Mouse (Mus musculus): ENCODE data around the gene Serp2. TPM values are rescaled to one million over a fixed set of nuclear protein-coding genes. Genes with fewer than 3 reads are reported as not detected.

The Serp2 gene
- 7.3 and 8.3 TPM in 2 replicates for polyA plus RNA-seq (2015; fragmentation: Nextera tagmentation; extraction: Ambion mirVana)

DNA sequence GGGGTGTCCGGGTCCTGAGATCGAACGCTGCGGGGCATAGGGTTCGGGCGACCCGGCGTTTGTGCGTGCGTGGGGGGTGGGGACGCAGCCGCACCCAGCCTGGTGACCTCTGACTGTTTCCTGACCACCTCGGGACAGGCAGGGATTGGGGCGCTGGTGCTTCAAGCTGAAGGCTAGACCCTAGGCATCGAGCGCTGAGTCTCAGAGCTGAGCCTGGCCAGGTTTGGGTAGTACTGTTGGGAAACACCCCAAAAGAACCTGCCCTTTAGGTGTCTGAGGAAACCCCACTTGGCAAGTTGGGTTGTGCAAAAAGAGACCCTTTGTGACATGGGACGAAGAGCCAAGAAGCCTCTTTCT is at the start of gene Serp2:
Gene Serp2 (minus strand): TSS at position 38 of the 357 bp plus-strand sequence.
- H3K4me1 ChIP-seq = peaks cover 30% of the 10 kb centered on the region; the same call in 1 of the 2 replicates
- H3K9ac ChIP-seq = peak within 1 kb of the TSS; percentile 59
- ATAC-seq (ENCODE audit: insufficient number of reproducible peaks, low FRiP score, low TSS enrichment, low read depth) = peak; percentile 2; the same call in 1 of the 2 replicates
- H3K27ac ChIP-seq (replicated peaks) = peak within 1 kb of the TSS; percentile 85
- H3K9me3 ChIP-seq (replicated peaks) = no peaks in the 10 kb centered on the region
- H3K4me3 ChIP-seq (replicated peaks) = peak within 1 kb of the TSS; percentile 63
- peak within 1 kb of the TSS; percentile 97 for H3K4me2 ChIP-seq (replicated peaks)
- no peaks in the 10 kb centered on the region for H3K27me3 ChIP-seq
- WGBS = 9% methylated on average over 17 of the region's 17 CpGs
- H3K36me3 ChIP-seq = no peaks in the 10 kb centered on the region

DNA sequence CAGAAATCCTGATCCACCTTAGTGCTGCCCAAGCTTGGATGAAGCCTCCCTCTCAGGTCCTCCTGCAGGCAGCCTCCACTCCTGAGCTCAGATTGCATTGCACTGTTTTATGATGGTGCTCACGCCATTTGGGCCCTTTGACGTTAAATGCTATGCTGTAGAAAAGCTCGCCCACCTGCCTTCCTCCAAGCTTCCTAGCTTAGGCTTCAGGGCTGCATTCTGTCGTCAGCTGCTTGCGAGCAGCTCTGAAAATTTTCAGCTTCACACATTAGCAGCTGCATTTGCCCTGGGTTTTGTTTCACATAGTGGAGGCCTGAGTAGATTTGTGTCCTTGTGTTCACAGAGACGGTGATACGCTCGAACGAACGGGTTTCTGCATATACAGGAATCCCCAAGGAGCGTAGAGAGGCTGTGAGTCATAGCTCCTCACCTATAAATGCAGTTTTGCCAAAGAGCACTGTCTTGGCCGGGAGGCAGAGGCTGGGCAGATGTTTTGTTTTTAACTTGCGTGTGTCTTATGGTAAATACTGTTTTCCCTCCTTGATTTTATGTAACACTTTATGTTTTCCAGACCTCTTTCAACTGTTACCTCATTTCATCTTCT is 49.3 kb upstream of the Serp2 start:
- no peak overlapping the region for H3K4me3 ChIP-seq (replicated peaks)
- H3K9me3 ChIP-seq (replicated peaks) = no peaks in the 10 kb centered on the region
- peaks cover 27% of the 10 kb centered on the region for H3K4me1 ChIP-seq
- no peak for ATAC-seq (ENCODE audit: insufficient number of reproducible peaks, low FRiP score, low TSS enrichment, low read depth)
- H3K36me3 ChIP-seq = no peaks in the 10 kb centered on the region
- peak overlapping the region; percentile 56 for H3K27ac ChIP-seq (replicated peaks)
- H3K27me3 ChIP-seq = no peaks in the 10 kb centered on the region
- H3K9ac ChIP-seq = no peak overlapping the region
- H3K4me2 ChIP-seq (replicated peaks) = no peak overlapping the region
- WGBS = 26% methylated on average over 13 of the region's 13 CpGs

DNA sequence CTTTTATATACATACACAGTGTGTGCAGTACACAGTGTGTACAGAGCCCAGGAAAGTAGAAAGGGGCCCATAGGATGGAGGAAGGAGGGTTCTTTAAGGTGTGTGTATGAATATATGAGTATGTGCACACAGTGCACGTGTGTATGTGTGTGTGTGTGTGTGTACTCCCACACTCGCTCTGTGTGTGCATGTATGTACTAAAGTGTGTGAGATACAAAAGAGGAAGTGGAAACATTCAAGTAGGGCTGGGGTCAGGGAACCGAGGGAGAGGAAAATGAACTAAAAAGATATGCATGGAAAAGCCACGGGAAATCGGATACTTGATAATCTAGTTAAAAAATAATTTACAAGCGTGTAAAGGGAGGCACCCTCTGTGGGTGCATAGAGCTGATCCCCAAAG is 47.3 kb upstream of the Serp2 start:
- Histone ChIP-seq H3K4me3 (replicated peaks) (no peak overlapping the region), H3K27me3 (no peaks in the 10 kb centered on the region), H3K36me3 (no peaks in the 10 kb centered on the region), H3K27ac (replicated peaks) (no peak overlapping the region), H3K4me1 (peaks cover 39% of the 10 kb centered on the region), H3K9ac (no peak overlapping the region), H3K4me2 (replicated peaks) (no peak overlapping the region), H3K9me3 (replicated peaks) (no peaks in the 10 kb centered on the region)
- 66% methylated on average over 6 of the region's 6 CpGs for WGBS
- no peak for ATAC-seq (ENCODE audit: insufficient number of reproducible peaks, low FRiP score, low TSS enrichment, low read depth)

DNA sequence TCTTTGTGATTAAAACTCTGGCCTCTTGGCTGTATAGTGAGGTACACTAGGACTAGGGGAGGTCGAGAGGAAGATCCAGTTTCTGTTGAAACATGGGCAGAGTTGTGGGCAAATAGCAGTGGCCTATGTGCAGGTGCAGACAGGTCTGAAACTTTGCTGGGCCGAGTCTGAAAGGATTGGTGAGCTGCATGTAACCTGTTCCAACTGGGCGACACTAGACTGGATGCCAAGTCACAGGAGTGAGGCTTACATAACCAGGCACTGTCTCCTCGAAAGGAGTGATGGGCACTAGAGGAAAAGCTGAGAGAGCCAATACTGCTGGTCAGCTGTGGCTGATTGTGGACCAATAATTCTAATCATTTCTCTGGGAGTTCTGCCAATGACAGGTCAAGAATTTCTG is 45.0 kb upstream of the Serp2 start:
- Histone ChIP-seq H3K9ac (no peak overlapping the region), H3K27ac (replicated peaks) (no peak overlapping the region), H3K4me3 (replicated peaks) (no peak overlapping the region), H3K4me1 (peaks cover 45% of the 10 kb centered on the region), H3K27me3 (no peaks in the 10 kb centered on the region), H3K36me3 (no peaks in the 10 kb centered on the region), H3K4me2 (replicated peaks) (no peak overlapping the region), H3K9me3 (replicated peaks) (no peaks in the 10 kb centered on the region)
- no peak for ATAC-seq (ENCODE audit: insufficient number of reproducible peaks, low FRiP score, low TSS enrichment, low read depth)
- WGBS = 82% methylated on average over 4 of the region's 4 CpGs

DNA sequence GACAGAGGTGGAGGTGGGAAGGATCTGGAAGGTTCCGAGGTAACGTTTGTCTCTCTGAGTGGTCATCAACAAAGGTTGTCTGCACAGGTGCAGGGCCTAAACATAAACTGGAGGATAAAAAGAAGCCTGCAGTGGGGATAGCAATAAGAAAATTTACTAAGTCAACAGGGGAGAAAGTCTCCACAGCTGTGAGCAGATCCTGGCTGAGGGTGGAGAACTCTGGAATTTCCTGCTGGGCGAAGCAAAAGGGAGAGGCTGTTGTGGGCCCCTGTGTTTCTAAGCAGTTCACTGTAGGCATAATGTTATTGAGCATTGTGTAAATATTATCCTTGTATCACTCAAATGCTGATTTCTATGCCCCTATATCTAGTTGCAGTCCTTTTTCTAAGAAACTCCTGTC is 43.7 kb upstream of the Serp2 start:
- no peak for ATAC-seq (ENCODE audit: insufficient number of reproducible peaks, low FRiP score, low TSS enrichment, low read depth)
- Histone ChIP-seq H3K4me3 (replicated peaks) (no peak overlapping the region), H3K27ac (replicated peaks) (0 out of 2 replicates have a peak overlapping the region, but pooled peaks have one; percentile 45), H3K27me3 (no peaks in the 10 kb centered on the region), H3K9me3 (replicated peaks) (no peaks in the 10 kb centered on the region), H3K36me3 (no peaks in the 10 kb centered on the region), H3K4me1 (peaks cover 37% of the 10 kb centered on the region), H3K4me2 (replicated peaks) (no peak overlapping the region), H3K9ac (no peak overlapping the region)
- WGBS = 63% methylated on average over 3 of the region's 3 CpGs

DNA sequence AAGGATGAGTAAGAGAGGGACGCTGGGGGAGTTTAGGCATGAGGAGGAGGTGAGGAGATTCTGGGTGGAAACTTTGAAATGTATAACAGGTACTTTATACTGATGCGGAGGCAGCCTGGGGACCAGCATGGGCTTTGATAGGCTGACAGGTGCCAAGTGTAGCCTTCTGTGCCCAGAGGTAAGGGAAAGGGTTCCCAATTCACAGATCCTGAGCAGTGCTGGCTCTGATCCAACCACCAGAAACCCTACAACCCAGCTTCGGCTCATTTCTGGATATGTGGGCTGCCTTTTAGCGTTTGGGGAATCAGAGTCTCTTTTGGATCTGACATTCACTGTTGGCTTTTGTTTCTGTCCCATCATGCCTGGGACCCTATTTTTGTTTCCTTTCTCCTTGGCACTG is 43.0 kb upstream of the Serp2 start:
- WGBS = 29% methylated on average over 4 of the region's 4 CpGs

DNA sequence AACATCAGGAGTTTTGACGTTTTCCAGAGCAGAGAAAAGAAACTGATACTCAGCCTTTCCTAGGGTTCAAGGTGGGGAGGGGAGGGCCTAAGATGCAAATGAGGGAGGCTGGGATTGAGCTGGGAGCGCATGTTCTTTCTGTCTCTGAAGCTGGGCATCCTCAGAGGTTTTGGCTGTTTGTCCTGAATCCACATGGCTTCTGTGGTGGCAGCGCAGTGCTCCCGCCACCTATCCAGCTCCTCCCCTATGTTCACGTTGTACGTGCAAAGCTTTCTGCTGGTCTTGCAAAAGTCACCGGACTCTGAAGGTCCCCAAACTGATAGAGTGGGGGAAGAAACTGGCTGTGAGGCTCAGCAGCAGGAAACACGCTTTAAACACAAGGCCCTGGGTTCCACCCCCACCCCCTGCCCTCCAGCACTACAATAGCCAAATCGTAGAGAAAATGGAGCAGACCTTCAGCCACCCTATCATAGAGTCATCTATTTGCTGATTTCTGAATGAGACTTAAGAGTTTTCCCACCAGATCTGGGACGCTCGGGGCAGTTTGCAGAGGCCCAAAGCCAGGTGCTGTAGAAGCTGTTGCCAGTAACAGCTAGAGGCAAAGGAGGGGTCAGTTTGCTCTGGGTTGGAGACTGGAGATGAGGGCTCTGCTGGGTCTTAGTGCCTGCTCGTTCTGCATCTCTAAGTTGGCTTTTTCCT is 42.0 kb upstream of the Serp2 start:
- peak overlapping the region; percentile 10; the same call in 1 of the 2 replicates for H3K9ac ChIP-seq
- H3K27ac ChIP-seq (replicated peaks) = peak overlapping the region; percentile 82
- no peaks in the 10 kb centered on the region for H3K36me3 ChIP-seq
- peaks cover 24% of the 10 kb centered on the region for H3K4me1 ChIP-seq
- 1% methylated on average over 12 of the region's 12 CpGs for WGBS
- H3K4me2 ChIP-seq (replicated peaks) = peak overlapping the region; percentile 50
- peak; percentile 79 for ATAC-seq (ENCODE audit: insufficient number of reproducible peaks, low FRiP score, low TSS enrichment, low read depth)
- H3K9me3 ChIP-seq (replicated peaks) = no peaks in the 10 kb centered on the region
- peak overlapping the region; percentile 30 for H3K4me3 ChIP-seq (replicated peaks)
- no peaks in the 10 kb centered on the region for H3K27me3 ChIP-seq

More for the DNA sequence above, 43.0 kb upstream of the Serp2 start:
- Histone ChIP-seq H3K27ac (replicated peaks) (no peak overlapping the region), H3K4me2 (replicated peaks) (no peak overlapping the region), H3K4me1 (peaks cover 30% of the 10 kb centered on the region), H3K36me3 (no peaks in the 10 kb centered on the region), H3K4me3 (replicated peaks) (no peak overlapping the region), H3K9me3 (replicated peaks) (no peaks in the 10 kb centered on the region), H3K9ac (no peak overlapping the region), H3K27me3 (no peaks in the 10 kb centered on the region)
- no peak for ATAC-seq (ENCODE audit: insufficient number of reproducible peaks, low FRiP score, low TSS enrichment, low read depth)

DNA sequence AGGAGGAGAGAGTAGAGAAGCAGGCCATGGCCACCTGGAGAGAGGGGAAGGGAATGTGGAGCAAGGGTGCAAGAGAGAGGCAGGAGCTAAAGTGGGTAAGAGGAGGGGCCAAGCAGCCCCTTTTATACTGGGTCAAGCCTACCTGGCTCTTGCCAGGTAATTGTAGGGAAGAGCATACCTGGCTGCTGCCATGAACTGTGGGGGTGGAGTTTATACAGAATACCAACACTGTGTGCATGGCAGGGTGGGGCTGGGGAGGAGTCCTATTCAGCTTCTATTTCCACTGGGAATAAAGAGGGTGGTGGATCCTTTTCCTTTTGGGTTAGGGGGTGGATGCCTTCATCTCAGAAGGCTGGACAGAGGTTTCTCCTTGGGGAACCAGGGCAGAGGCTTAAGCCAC is 41.1 kb upstream of the Serp2 start:
- H3K9ac ChIP-seq = no peak overlapping the region
- H3K9me3 ChIP-seq (replicated peaks) = no peaks in the 10 kb centered on the region
- no peaks in the 10 kb centered on the region for H3K27me3 ChIP-seq
- no peak overlapping the region for H3K4me3 ChIP-seq (replicated peaks)
- no peaks in the 10 kb centered on the region for H3K36me3 ChIP-seq
- no peak overlapping the region for H3K4me2 ChIP-seq (replicated peaks)
- ATAC-seq (ENCODE audit: insufficient number of reproducible peaks, low FRiP score, low TSS enrichment, low read depth) = no peak
- no peak overlapping the region for H3K27ac ChIP-seq (replicated peaks)
- H3K4me1 ChIP-seq = peaks cover 24% of the 10 kb centered on the region

DNA sequence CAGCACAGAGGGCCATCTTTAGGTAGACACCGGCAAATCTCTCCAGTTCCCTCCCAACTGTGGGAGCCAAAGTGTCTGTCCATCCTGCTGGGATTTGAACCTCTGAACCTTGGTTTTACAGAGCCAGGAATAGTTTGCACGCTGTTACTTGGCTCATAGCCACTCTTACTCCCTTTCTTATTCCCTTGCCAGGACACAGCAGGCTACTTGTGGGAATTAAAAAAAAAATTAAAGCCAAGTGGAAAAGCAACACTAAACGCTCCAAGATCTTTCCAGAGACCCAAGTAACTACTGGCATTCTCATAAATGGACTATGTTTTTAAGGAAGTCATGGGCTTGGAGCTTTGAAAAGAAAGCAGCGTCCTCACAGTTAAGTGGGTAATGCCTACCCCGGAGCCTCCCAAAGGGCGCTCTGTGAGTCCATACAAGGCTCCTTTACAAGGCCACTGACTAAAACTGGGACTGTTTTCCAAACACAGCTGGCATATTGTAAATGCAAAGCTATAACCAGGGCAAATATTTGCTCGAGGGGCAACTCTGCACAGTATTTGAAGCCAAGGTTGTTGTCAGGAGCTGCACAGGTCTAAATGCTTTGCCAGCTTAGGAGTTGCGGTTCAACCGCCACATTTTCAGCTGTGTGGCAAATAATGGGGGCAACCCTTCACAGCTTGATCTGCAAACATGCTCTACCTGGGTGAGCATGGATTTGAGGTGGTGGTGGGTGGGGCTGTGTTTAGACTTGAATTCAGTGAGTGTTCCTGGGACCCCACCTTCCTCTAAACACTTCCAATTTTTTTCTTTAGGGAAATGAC is 38.6 kb upstream of the Serp2 start:
- Histone ChIP-seq H3K27ac (replicated peaks) (peak overlapping the region; percentile 28; the same call in 1 of the 2 replicates), H3K4me1 (peaks cover 21% of the 10 kb centered on the region), H3K36me3 (no peaks in the 10 kb centered on the region), H3K4me2 (replicated peaks) (no peak overlapping the region), H3K4me3 (replicated peaks) (no peak overlapping the region), H3K9me3 (replicated peaks) (no peaks in the 10 kb centered on the region), H3K27me3 (no peaks in the 10 kb centered on the region), H3K9ac (no peak overlapping the region)
- no peak for ATAC-seq (ENCODE audit: insufficient number of reproducible peaks, low FRiP score, low TSS enrichment, low read depth)
- 65% methylated on average over 9 of the region's 9 CpGs for WGBS

DNA sequence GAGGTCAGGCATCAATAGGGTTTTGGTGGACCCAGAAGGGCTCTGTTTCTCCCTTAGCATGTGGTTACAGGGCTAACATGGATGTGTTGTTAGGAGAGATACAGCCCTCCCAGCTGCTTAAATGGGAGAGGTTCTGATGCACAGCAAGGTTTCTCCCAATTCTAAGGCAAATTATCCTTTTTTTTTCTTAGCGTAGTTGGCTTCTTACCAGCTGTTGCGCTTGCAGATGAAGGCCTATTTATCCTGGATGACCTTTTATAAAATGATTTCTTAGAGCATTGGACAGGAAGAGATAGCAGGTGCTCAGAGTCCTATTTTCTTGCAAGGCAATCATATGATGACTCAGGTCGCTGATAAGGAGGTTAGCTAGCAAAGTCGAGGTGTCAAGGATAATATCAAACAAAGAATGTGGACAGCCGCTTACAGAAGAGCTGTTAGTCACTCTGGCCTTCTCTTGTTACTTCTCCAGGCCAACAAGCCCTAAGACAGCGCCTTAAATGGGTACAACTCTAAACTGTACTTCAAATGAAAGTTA is 37.7 kb upstream of the Serp2 start:
- Histone ChIP-seq H3K36me3 (no peaks in the 10 kb centered on the region), H3K9me3 (replicated peaks) (no peaks in the 10 kb centered on the region), H3K4me3 (replicated peaks) (no peak overlapping the region), H3K4me2 (replicated peaks) (no peak overlapping the region), H3K4me1 (peaks cover 14% of the 10 kb centered on the region), H3K27me3 (no peaks in the 10 kb centered on the region), H3K9ac (no peak overlapping the region), H3K27ac (replicated peaks) (peak overlapping the region; percentile 28; the same call in 1 of the 2 replicates)
- ATAC-seq (ENCODE audit: insufficient number of reproducible peaks, low FRiP score, low TSS enrichment, low read depth) = no peak
- 78% methylated on average over 6 of the region's 6 CpGs for WGBS

DNA sequence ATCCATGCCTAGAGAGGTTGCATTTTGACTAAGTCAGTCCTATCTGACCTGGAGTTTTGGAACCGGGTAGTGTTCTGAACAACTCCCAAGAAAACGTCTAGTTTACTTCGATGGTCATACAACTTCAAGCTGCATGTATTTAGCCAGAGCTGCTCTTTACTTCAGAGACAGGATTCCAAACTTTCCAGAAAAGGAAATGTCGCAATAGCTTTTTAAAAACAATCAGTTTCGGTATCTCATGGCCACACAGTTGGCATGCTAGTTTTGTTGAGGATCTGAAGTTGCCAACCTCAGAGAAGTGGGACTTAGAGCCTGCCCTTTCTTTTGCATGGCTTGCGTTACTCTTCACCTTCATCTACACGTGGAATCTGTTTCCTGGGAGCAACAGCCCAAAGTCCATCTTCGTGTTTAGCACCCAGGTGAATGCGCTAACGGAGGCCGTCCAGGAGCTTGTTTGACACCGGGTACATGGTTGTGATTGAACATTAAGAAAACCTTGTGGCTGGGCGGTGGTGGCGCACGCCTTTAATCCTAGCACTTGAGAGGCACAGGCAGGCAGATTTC is 37.0 kb upstream of the Serp2 start:
- Histone ChIP-seq H3K27ac (replicated peaks) (no peak overlapping the region), H3K9me3 (replicated peaks) (no peaks in the 10 kb centered on the region), H3K27me3 (no peaks in the 10 kb centered on the region), H3K9ac (no peak overlapping the region), H3K4me1 (peaks cover 8% of the 10 kb centered on the region), H3K36me3 (no peaks in the 10 kb centered on the region), H3K4me2 (replicated peaks) (no peak overlapping the region), H3K4me3 (replicated peaks) (no peak overlapping the region)
- no peak for ATAC-seq (ENCODE audit: insufficient number of reproducible peaks, low FRiP score, low TSS enrichment, low read depth)
- WGBS = 90% methylated on average over 15 of the region's 15 CpGs

Data from embryonic facial prominence, embryonic 15.5 days (tissue).